Mouse (Mus musculus): ENCODE measurements around the gene Moap1. TPM values are rescaled to one million over a fixed set of nuclear protein-coding genes. Genes with fewer than 3 reads are reported as not detected.

Gene Moap1
- polyA plus RNA-seq (2012; ENCODE audit: low replicate concordance): 0.67 and 1.6 TPM in 2 replicates

GRCm38 (mm10) chr12:102743589-102744574 lies at the start of gene Moap1, which contains the start of gene Tmem251:
Moap1 (minus strand) TSS chr12:102743661.
Tmem251 (plus strand) TSS chr12:102743762.

GRCm38 (mm10) chr12:102758403-102758756 lies 14.9 kb upstream of the Moap1 start, which contains the start of gene Gm20604:
Gm20604 (minus strand) TSS chr12:102758672.

GRCm38 (mm10) chr12:102757689-102758402 lies 14.4 kb upstream of the Moap1 start, which contains the start of the genes Gm28051, Gon7 and Ubr7:
Gm28051 (minus strand) TSS chr12:102757765.
Gon7 (minus strand) TSS chr12:102757803.
Ubr7 (plus strand) TSS chr12:102757967.

GRCm38 (mm10) chr12:102704457-102705198 lies 38.8 kb downstream of the Moap1 start, which contains the start of gene Itpk1:
Itpk1 (minus strand) TSS chr12:102704930.

Other genes starting within 250 kb of the Moap1 start
- 0.07 TPM in 1 of 2 replicates, not detected in the other for gene Chga, start 188.7 kb downstream of the Moap1 start, polyA plus RNA-seq (2012; ENCODE audit: low replicate concordance)
- gene Itpk1, start 38.7 kb downstream of the Moap1 start, polyA plus RNA-seq (2012; ENCODE audit: low replicate concordance): 26.0 and 34.0 TPM in 2 replicates
- 2.1 and 2.4 TPM in 2 replicates for gene Tmem251, start 101 bp upstream of the Moap1 start, polyA plus RNA-seq (2012; ENCODE audit: low replicate concordance)
- 0.90 and 9.3 TPM in 2 replicates for gene Gm28051, start 14.1 kb upstream of the Moap1 start, polyA plus RNA-seq (2012; ENCODE audit: low replicate concordance)
- 5.5 and 9.2 TPM in 2 replicates for gene Gon7, start 14.1 kb upstream of the Moap1 start, polyA plus RNA-seq (2012; ENCODE audit: low replicate concordance)
- gene Ubr7, start 14.3 kb upstream of the Moap1 start, polyA plus RNA-seq (2012; ENCODE audit: low replicate concordance): 9.1 and 13.0 TPM in 2 replicates
- 0.77 and 0.86 TPM in 2 replicates for gene Gm20604, start 15.0 kb upstream of the Moap1 start, polyA plus RNA-seq (2012; ENCODE audit: low replicate concordance)
- 4.1 and 4.4 TPM in 2 replicates for gene Btbd7, start 134.8 kb upstream of the Moap1 start, polyA plus RNA-seq (2012; ENCODE audit: low replicate concordance)
- not detected in 2 replicates for gene Cox8c, start 155.7 kb upstream of the Moap1 start, polyA plus RNA-seq (2012; ENCODE audit: low replicate concordance)
- not detected in 2 replicates for gene Unc79, start 205.2 kb upstream of the Moap1 start, polyA plus RNA-seq (2012; ENCODE audit: low replicate concordance)

All from hematopoietic multipotent progenitor cell, adult 10-12 weeks (in vitro differentiated cells).